Mouse (Mus musculus) adrenal gland, adult 10 weeks (tissue): ENCODE measurements around the gene Usp17le. TPM values are rescaled to one million over a fixed set of nuclear protein-coding genes. Genes with fewer than 3 reads are reported as not detected.

Experiments
- polyA plus RNA-seq: library from polyadenylated mRNA; stranded (reverse); fragments of 350-450 nt; fragmentation: Illumina TruSeq; extraction: RNeasy Lipid Tissue Mini Kit (QIAGEN cat#74804); gene quantifications from one replicate; pipeline ENCODE4 v1.2.3, GENCODE M21; 2014; ENCODE audit warnings: low read depth, low replicate concordance

Usp17le gene
- not detected for polyA plus RNA-seq

DNA sequence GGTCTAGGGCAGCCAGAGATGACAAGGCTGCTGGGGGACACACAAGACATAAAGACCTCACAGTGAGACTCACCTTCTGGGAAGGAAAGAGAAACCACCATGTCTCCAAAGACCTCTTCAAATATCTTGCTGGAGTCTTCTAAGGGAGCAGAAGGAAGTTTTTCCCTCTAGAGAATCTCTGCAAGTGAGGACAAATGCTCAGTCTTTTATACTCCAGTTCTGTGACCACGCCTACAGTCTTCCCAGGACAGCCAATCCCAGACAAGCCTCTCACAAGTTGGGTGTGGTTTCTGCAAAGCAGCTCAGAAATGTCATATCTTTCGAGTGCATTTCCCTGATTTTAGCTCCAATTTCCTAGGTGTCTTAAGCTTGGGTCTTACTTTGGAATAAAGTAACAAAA lies at the start of gene Usp17le:
Gene Usp17le, minus strand, starts transcription at position 101 of the 400 bp plus-strand sequence.

Other genes with a start within 250 kb of the Usp17le start
- gene Olfr651, start 227.3 kb downstream of the Usp17le start, polyA plus RNA-seq: not detected
- not detected for gene Olfr652, start 216.6 kb downstream of the Usp17le start, polyA plus RNA-seq
- gene Olfr653, start 200.2 kb downstream of the Usp17le start, polyA plus RNA-seq: not detected
- gene Olfr654, start 190.4 kb downstream of the Usp17le start, polyA plus RNA-seq: not detected
- gene Olfr655, start 175.7 kb downstream of the Usp17le start, polyA plus RNA-seq: not detected
- gene Olfr656, start 163.5 kb downstream of the Usp17le start, polyA plus RNA-seq: not detected
- not detected for gene Olfr657, start 152.7 kb downstream of the Usp17le start, polyA plus RNA-seq
- gene Olfr658, start 130.2 kb downstream of the Usp17le start, polyA plus RNA-seq: not detected
- gene Olfr659, start 110.7 kb downstream of the Usp17le start, polyA plus RNA-seq: not detected
- not detected for gene Olfr661, start 91.0 kb downstream of the Usp17le start, polyA plus RNA-seq
- gene Usp17lb, start 65.1 kb upstream of the Usp17le start, polyA plus RNA-seq: not detected
- not detected for gene Usp17la, start 79.5 kb upstream of the Usp17le start, polyA plus RNA-seq
- gene Olfr665, start 100.6 kb upstream of the Usp17le start, polyA plus RNA-seq: not detected
- gene Olfr666, start 118.5 kb upstream of the Usp17le start, polyA plus RNA-seq: not detected
- gene Olfr667, start 144.0 kb upstream of the Usp17le start, polyA plus RNA-seq: not detected
- gene Olfr668, start 150.6 kb upstream of the Usp17le start, polyA plus RNA-seq: not detected
- gene Olfr669, start 156.8 kb upstream of the Usp17le start, polyA plus RNA-seq: not detected
- gene Olfr670, start 185.2 kb upstream of the Usp17le start, polyA plus RNA-seq: not detected
- not detected for gene Olfr671, start 201.7 kb upstream of the Usp17le start, polyA plus RNA-seq
- not detected for gene Olfr672, start 224.6 kb upstream of the Usp17le start, polyA plus RNA-seq